Mouse (Mus musculus) limb, embryonic 13.5 days (tissue): ENCODE results near the gene Myh3. TPM values are rescaled to one million over a fixed set of nuclear protein-coding genes. Genes with fewer than 3 reads are reported as not detected.

Experiments used
- ATAC-seq: fragments of 200-750 bp; cut with Nextera tagmentation; 2 replicates; pipeline ENCODE4 v1.8.0; 2017; ENCODE audit warnings: low read depth, moderate number of reproducible peaks, moderate TSS enrichment; ENCODE audit not compliant: low FRiP score
- H3K27ac ChIP-seq: fragments of 300-500 bp; sonication (generic); 2 replicates; pipeline ENCODE4 v1.5.1; 2015; ENCODE audit warnings: inconsistent platforms, mild to moderate bottlenecking, moderate library complexity
- H3K27me3 ChIP-seq: fragments of 300-500 bp; sonication (generic); 2 replicates; pipeline ENCODE4 v1.6.1; 2015; ENCODE audit warnings: mild to moderate bottlenecking, inconsistent platforms
- H3K36me3 ChIP-seq: fragments of 300-500 bp; sonication (generic); 2 replicates; pipeline ENCODE4 v1.6.1; 2015; ENCODE audit warnings: inconsistent platforms, mild to moderate bottlenecking, moderate library complexity
- H3K4me1 ChIP-seq: fragments of 300-500 bp; sonication (generic); 2 replicates; pipeline ENCODE4 v1.6.1; 2015; ENCODE audit warnings: inconsistent platforms
- H3K4me2 ChIP-seq: fragments of 300-500 bp; sonication (generic); replicated peaks from 2 replicates; pipeline ENCODE4 v1.6.1; 2015; ENCODE audit warnings: inconsistent platforms, mild to moderate bottlenecking, moderate library complexity
- H3K4me3 ChIP-seq: fragments of 300-500 bp; sonication (generic); 2 replicates; pipeline ENCODE4 v1.5.1; 2015; ENCODE audit warnings: moderate library complexity, mild to moderate bottlenecking, inconsistent platforms
- H3K9ac ChIP-seq: fragments of 300-500 bp; sonication (generic); 2 replicates; pipeline ENCODE4 v1.6.1; 2015; ENCODE audit warnings: mild to moderate bottlenecking, inconsistent platforms
- H3K9me3 ChIP-seq: fragments of 300-500 bp; sonication (generic); 2 replicates; pipeline ENCODE4 v1.6.1; 2016; ENCODE audit warnings: inconsistent platforms
- WGBS: fragments of 180-500 bp; shearing (Covaris S2); methylation state at CpG from one replicate; pipeline ENCODE4 v1.1.7; 2015; 5-methylcytosine and 5-hydroxymethylcytosine counted together
- polyA plus RNA-seq: library from polyadenylated mRNA; unstranded; fragments of >200 nt; fragmentation: Nextera tagmentation; extraction: Ambion mirVana; gene quantifications from 2 replicates; pipeline ENCODE4 v1.2.1, GENCODE M21; 2015

Gene Myh3
- polyA plus RNA-seq, 1 experiment from 2014 or later = 101 TPM

DNA sequence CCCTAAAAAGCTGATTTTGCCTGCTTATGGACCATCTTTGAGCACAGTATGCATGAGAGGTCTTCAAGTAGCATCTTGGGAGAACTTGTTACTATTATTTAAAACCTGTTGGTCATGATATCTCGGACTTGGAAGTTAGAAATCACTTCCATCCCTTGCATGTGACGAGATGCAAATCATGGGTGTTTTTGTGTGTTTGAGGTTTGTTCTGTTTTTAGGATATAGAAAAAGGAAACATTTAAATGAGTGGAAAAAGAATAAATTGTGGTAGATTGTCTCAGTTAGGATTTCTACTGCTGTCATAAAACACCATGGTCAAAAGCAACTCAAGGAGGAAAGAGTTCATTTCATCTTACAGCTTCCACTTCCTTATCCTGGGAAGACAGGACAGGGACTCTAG, 57.4 kb downstream of the Myh3 start:
- ATAC-seq = no peak
- 81% methylated on average over 2 of the region's 2 CpGs for WGBS
- Histone ChIP-seq H3K4me2 (no peak overlapping the region), H3K27ac (no peak overlapping the region), H3K36me3 (no peaks in the 10 kb centered on the region), H3K4me1 (peaks cover 9% of the 10 kb centered on the region; the same call in 1 of the 2 replicates), H3K9ac (no peak overlapping the region), H3K4me3 (no peak overlapping the region), H3K27me3 (no peaks in the 10 kb centered on the region), H3K9me3 (no peaks in the 10 kb centered on the region)

DNA sequence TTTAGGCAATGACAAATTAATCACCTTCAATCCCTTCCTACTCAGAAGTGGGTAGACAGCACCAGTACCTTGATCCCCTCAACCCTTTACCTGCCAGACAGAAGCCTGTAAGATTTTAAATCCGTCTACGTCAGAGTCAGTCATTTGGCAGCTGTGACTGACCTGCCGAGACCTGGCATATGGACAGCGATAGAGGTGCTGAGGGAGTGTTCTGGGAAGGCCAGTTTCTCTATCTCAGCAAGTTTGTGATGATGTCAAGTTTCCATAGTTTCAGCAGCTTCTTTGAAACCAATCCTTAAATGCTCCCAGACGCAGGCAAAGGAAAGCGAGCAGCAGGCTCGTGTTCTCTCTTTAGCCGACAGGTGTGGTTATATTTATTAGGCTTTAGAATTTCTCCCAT, 61.5 kb downstream of the Myh3 start:
- Histone ChIP-seq H3K27me3 (no peaks in the 10 kb centered on the region), H3K4me1 (peaks cover 10% of the 10 kb centered on the region), H3K9ac (no peak overlapping the region), H3K4me2 (no peak overlapping the region), H3K9me3 (no peaks in the 10 kb centered on the region), H3K27ac (no peak overlapping the region), H3K4me3 (no peak overlapping the region), H3K36me3 (no peaks in the 10 kb centered on the region)
- whole genome bisulfite sequencing = 32% methylated on average over 8 of the region's 8 CpGs
- no peak for ATAC-seq

DNA sequence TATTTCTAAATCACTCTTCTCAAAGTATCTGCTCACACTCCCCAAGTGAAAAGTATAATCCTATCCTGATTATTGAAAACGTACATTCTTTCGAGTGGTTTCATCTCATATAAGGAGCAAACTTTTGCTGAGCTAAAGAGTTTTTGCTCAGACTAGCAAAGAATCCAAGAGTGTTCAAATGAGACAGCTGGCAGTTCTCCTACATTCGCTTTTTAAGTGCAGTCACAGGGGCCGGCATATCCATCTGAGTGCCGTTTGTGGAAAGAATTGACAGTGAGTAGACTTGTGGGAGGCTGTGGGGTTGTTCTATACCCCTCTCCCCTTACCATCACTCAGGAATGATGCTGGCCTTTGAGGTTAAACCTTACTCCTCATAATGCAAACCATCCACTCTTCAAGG, 62.1 kb downstream of the Myh3 start:
- no peak overlapping the region for H3K4me2 ChIP-seq
- H3K9ac ChIP-seq = no peak overlapping the region
- no peak overlapping the region for H3K27ac ChIP-seq
- H3K36me3 ChIP-seq = no peaks in the 10 kb centered on the region
- peaks cover 13% of the 10 kb centered on the region for H3K4me1 ChIP-seq
- H3K9me3 ChIP-seq = no peaks in the 10 kb centered on the region
- no peaks in the 10 kb centered on the region for H3K27me3 ChIP-seq
- 65% methylated on average over 5 of the region's 5 CpGs for WGBS
- H3K4me3 ChIP-seq = no peak overlapping the region
- no peak for ATAC-seq

DNA sequence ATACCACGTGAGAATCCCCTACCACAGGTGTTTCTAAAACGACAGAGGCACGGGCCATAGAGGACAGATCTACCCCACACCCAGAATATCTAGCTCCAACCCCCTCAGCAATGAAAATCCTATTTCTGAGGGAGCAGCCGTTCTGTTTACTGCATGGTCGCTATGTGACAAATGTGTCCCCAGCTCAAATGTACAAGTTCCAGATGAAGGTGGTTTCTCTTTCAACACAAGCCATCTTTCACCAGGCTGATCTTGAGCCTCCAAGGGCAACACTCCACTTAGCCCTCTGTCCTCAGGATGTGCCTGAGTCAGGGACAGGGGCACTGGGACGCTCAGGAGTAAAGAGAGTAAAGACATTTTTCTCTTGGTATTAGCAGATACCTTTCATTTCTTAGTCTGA, 62.9 kb downstream of the Myh3 start:
- Histone ChIP-seq H3K4me2 (no peak overlapping the region), H3K27me3 (no peaks in the 10 kb centered on the region), H3K27ac (no peak overlapping the region), H3K4me1 (peaks cover 13% of the 10 kb centered on the region), H3K9ac (no peak overlapping the region), H3K4me3 (no peak overlapping the region), H3K9me3 (no peaks in the 10 kb centered on the region), H3K36me3 (no peaks in the 10 kb centered on the region)
- WGBS = 67% methylated on average over 6 of the region's 6 CpGs
- no peak for ATAC-seq

DNA sequence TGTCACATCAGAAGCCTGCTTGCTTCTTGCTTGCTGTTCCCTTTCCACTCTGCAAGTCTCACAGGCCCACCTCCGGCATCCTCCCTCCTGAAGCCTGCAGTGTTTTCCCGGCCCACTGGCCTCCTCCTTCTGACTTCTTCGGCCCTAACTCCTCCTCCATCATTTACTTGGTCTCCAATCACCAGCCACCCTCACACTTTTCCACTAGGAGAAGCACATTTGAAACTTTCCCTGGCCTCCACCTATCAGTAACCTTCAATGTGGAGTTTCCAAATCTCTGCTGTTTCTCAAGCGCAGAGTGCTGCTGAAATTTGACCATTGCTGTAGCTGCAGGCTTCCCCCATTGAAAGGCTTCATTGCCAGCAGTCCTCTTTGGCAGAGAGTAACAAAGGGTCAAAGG, 63.9 kb downstream of the Myh3 start:
- Histone ChIP-seq H3K36me3 (no peaks in the 10 kb centered on the region), H3K9ac (no peak overlapping the region), H3K27ac (no peak overlapping the region), H3K4me1 (peaks cover 13% of the 10 kb centered on the region), H3K4me2 (no peak overlapping the region), H3K9me3 (no peaks in the 10 kb centered on the region), H3K4me3 (no peak overlapping the region), H3K27me3 (no peaks in the 10 kb centered on the region)
- ATAC-seq = no peak
- 44% methylated on average over 4 of the region's 4 CpGs for WGBS

DNA sequence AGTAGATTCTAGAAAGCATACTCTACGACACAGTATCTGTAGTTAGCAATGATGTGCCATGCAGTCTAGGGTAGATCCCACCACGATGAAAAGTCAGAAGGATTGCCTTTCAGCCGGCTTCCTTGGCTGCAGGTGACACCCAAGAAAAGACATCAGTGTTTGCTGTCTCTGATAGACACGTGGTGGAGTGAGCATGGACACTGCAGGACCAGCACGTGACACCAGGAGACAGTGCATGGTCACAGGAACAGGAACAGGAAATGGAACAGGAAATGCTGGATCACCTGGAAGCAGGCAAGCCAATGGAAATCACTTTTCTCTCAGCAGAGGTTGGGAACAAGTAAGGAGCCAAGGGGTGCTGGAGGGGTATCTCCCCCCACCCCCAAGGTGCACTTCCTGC, 65.0 kb downstream of the Myh3 start:
- no peak for ATAC-seq
- Histone ChIP-seq H3K36me3 (no peaks in the 10 kb centered on the region), H3K4me2 (no peak overlapping the region), H3K4me3 (no peak overlapping the region), H3K27ac (no peak overlapping the region), H3K27me3 (no peaks in the 10 kb centered on the region), H3K9ac (no peak overlapping the region), H3K9me3 (no peaks in the 10 kb centered on the region), H3K4me1 (peaks cover 13% of the 10 kb centered on the region)
- WGBS = 85% methylated on average over 5 of the region's 5 CpGs

DNA sequence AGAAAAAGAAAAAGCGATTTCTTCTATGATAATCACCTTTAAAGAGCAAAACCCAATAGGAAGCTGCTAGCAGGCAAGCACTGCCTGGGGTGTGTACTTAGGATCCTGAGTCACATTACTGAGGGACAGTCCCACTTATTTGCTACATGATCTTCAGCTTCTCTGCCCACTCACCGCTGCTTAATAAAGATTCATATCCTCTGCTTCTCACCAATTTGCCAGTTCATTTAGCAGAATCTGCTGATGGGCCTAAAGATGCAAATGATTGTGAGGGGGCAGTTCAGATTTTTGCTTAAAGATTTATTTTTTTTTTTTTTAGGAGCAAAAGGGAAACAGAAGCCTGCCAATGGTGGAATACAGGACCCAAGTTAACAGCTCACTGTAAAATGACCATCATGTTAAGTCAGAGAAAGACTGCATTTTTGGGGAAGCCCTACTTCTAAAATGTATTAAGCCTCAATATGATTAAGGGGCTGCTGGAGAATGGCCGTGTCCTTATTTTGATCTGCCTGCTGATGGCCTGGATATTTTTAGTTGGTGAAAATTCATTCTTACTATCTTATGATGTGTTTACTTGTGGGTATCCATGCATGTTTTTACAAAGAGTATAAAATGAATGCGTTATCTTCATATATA, 65.9 kb downstream of the Myh3 start:
- Histone ChIP-seq H3K27me3 (no peaks in the 10 kb centered on the region), H3K4me3 (no peak overlapping the region), H3K9ac (no peak overlapping the region), H3K27ac (no peak overlapping the region), H3K9me3 (no peaks in the 10 kb centered on the region), H3K36me3 (no peaks in the 10 kb centered on the region), H3K4me2 (no peak overlapping the region), H3K4me1 (peaks cover 13% of the 10 kb centered on the region)
- ATAC-seq = no peak
- WGBS = 85% methylated on average over 4 of the region's 4 CpGs

DNA sequence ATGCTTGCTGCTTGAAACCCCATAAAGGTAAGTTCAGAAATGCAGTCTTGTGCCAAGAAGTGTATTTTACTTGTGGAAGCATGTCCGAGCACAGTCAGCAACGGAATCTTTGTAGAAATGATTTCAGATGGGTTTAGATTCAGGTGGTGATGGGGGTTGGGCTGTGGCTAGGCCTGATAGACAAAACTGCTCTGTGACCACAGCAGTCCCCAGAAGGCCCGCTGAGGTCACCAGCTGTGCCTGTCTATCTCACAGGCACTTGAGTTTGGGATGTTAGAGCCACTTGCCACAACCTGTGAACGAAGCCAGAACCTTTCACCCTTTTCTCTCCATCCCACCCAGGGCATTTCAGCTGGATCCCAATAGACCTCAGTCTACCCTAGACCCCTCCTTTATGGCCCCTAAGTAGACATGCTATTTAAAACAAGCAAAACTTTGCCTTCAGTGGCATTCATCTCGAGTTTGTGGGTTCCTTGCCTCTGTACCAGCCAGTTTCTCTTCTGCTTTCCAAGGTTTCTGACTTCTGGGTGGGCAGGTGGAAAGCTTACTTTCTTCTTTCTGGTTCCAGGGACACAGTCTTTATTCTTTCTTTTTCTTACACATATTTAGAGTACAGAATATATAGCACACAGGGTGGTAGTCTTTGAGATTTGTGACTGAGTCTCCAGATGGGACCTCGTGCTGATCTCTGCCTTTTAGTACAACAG, 66.6 kb downstream of the Myh3 start:
- H3K9ac ChIP-seq = no peak overlapping the region
- no peak for ATAC-seq
- H3K27me3 ChIP-seq = no peaks in the 10 kb centered on the region
- 62% methylated on average over 6 of the region's 6 CpGs for WGBS
- peaks cover 7% of the 10 kb centered on the region for H3K4me1 ChIP-seq
- no peak overlapping the region for H3K4me2 ChIP-seq
- no peaks in the 10 kb centered on the region for H3K36me3 ChIP-seq
- no peak overlapping the region for H3K4me3 ChIP-seq
- no peak overlapping the region for H3K27ac ChIP-seq
- no peaks in the 10 kb centered on the region for H3K9me3 ChIP-seq

DNA sequence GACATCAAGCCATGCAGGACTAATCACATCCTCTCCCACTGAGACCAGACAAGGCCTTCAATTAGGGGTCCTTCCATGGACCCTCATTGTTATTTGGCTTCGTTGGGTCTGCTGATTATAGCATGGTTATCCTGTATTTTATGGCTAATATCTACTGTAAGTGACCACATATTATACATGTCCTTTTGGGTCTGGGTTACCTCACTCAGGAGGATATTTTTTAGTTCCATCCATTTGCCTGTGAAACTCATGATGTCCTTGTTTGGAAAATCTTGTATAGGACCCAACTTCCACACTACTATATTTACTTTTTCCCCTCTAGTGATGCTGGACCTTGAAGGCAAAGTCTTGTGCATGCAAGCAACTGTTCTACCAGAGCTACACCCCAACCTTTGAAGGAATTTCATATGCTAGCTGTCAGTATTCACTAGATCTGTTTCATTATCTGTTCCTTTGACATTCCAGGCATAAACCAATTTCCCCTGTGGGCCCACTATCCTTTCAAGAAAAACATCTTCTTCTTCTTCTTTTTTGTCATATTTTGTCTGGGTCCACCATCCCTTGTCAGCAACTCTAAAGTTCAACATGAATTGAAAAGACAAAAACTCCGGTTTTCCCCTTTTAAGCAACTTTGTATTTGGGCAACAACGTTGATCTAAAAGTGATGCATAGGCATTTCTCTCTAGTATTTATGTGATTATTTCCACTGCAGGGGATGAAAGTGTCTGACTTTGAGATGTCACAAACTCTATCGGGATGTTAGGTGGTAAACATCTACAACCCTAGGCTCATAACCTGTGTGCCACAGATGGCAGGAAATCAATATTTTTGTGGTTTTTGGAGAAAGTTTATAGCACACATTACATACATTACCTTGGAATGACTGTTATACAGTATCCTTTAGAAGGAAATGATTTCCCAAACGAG, 67.6 kb downstream of the Myh3 start:
- Histone ChIP-seq H3K27ac (no peak overlapping the region), H3K4me3 (no peak overlapping the region), H3K27me3 (no peaks in the 10 kb centered on the region), H3K4me2 (no peak overlapping the region), H3K9ac (no peak overlapping the region), H3K9me3 (no peaks in the 10 kb centered on the region), H3K36me3 (no peaks in the 10 kb centered on the region), H3K4me1 (peaks cover 5% of the 10 kb centered on the region; the same call in 1 of the 2 replicates)
- 85% methylated on average over 5 of the region's 5 CpGs for WGBS
- ATAC-seq = no peak

DNA sequence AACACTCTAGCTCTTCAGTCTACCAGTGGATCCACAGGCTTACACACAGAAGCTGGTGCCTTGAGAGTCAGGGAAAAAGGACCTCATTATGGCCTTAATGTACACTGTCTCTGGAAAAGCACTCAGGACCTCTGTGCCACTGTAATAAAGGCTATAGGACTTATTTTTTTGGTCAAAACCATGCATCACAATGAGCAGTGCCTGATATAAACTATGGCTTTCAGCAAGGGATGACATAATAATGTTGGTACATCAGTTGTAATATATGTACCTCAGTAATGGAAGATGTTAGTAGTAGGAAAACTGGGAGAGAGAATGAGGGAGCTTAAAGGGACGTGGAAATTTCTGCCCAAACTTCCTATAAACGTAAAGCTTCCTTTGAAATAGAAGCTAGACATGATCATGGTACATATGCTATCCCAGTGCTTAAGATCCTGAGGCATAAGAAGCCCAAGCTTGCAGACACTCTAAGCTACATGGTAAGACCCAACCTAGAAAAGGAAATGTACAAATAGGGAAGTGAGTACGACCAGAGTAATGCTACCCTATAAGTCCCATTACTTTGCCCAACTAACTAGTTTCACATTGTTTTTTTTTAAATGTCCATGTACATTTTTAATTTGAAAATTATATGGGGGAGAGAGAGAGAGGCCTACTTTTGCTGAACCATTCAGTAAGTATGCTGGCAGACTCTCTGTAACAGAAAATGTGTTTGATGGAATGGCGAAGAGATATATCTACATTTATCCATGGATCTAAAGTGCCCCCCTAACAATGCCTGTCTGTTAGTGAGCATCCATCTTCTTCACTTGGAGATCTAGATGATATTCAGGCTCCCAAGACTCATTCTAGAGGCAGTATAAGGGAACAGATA, 68.5 kb downstream of the Myh3 start:
- no peaks in the 10 kb centered on the region for H3K36me3 ChIP-seq
- peaks cover 5% of the 10 kb centered on the region; the same call in 1 of the 2 replicates for H3K4me1 ChIP-seq
- ATAC-seq = no peak
- H3K9me3 ChIP-seq = no peaks in the 10 kb centered on the region
- no peaks in the 10 kb centered on the region for H3K27me3 ChIP-seq
- 86% methylated on average over 4 of the region's 4 CpGs for WGBS
- H3K9ac ChIP-seq = no peak overlapping the region
- H3K4me3 ChIP-seq = no peak overlapping the region
- H3K27ac ChIP-seq = no peak overlapping the region
- H3K4me2 ChIP-seq = no peak overlapping the region

DNA sequence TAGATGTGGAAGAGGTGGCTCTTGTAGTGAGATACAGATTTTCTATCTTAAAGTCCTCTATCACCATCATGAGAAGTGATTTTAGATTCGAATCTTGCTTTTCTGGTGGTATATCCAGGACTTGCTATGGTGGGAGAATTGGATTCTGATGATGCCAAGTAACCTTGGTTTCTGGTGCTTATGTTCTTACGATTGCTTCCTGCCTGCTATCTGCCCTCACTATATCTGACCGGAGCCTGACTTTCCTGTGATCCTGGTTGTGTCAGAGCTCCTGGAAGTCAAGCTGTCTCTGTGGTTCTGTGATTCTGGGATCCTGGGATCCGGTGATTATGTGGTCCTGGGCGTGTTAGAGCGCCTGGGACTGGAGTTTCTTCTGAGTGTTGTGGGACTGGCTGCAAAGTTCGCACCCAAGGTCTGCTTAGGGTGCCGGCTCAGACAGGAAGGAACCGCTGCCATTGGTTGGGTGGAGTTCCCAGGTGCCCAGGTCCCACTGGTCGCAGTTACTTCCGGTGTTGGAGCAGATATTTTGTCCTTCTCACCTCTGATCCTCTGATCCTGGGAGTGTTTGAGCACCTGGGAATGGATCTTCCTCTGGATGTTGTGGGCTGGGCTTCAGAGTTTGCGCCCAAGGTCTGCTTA, 69.3 kb downstream of the Myh3 start:
- Histone ChIP-seq H3K4me2 (no peak overlapping the region), H3K27me3 (no peaks in the 10 kb centered on the region), H3K27ac (no peak overlapping the region), H3K4me1 (peaks cover 5% of the 10 kb centered on the region; the same call in 1 of the 2 replicates), H3K4me3 (no peak overlapping the region), H3K9ac (no peak overlapping the region), H3K36me3 (no peaks in the 10 kb centered on the region), H3K9me3 (no peaks in the 10 kb centered on the region)
- WGBS = 91% methylated on average over 12 of the region's 12 CpGs
- no peak for ATAC-seq
